Mouse (Mus musculus): ENCODE results near the gene Cela1.
A peak's percentile ranks its signal among the peaks of the same experiment; 100 is the strongest.

The Cela1 gene

GRCm38 (mm10) chr15:100670004-100670403 lies 17.7 kb downstream of the Cela1 start:
- no peak for DNase-seq (ENCODE audit: low spot score)

GRCm38 (mm10) chr15:100669337-100669736 lies 18.4 kb downstream of the Cela1 start, which contains the start of gene Bin2:
TSS of gene Bin2 (minus strand) at chr15:100669553.
- DNase-seq (ENCODE audit: low spot score), result no peak

GRCm38 (mm10) chr15:100667871-100668545 lies 19.7 kb downstream of the Cela1 start:
- DNase-seq (ENCODE audit: low spot score), result no peak

- no peak for DNase-seq (ENCODE audit: low spot score)
Observed at GRCm38 (mm10) chr15:100667420-100667819, 20.3 kb downstream of the Cela1 start.

GRCm38 (mm10) chr15:100666851-100667250 lies 20.9 kb downstream of the Cela1 start:
- no peak for DNase-seq (ENCODE audit: low spot score)

GRCm38 (mm10) chr15:100666219-100666696 lies 21.5 kb downstream of the Cela1 start:
- no peak for DNase-seq (ENCODE audit: low spot score)

GRCm38 (mm10) chr15:100665411-100666218 lies 22.1 kb downstream of the Cela1 start:
- DNase-seq (ENCODE audit: low spot score), result no peak

GRCm38 (mm10) chr15:100664813-100665274 lies 22.9 kb downstream of the Cela1 start:
- no peak for DNase-seq (ENCODE audit: low spot score)

- DNase-seq (ENCODE audit: low spot score), result no peak
Observed at GRCm38 (mm10) chr15:100660805-100661204, 26.9 kb downstream of the Cela1 start.

- peak; percentile 42 for DNase-seq (ENCODE audit: low spot score)
Observed at GRCm38 (mm10) chr15:100660306-100660705, 27.4 kb downstream of the Cela1 start.

- DNase-seq (ENCODE audit: low spot score), result no peak
Observed at GRCm38 (mm10) chr15:100655201-100655600, 32.5 kb downstream of the Cela1 start.

GRCm38 (mm10) chr15:100654271-100654670 lies 33.5 kb downstream of the Cela1 start:
- no peak for DNase-seq (ENCODE audit: low spot score)

GRCm38 (mm10) chr15:100651610-100652009 lies 36.1 kb downstream of the Cela1 start:
- no peak for DNase-seq (ENCODE audit: low spot score)

- no peak for DNase-seq (ENCODE audit: low spot score)
Observed at GRCm38 (mm10) chr15:100650111-100650510, 37.6 kb downstream of the Cela1 start.

GRCm38 (mm10) chr15:100646161-100646560 lies 41.6 kb downstream of the Cela1 start:
- DNase-seq (ENCODE audit: low spot score), result no peak

- no peak for DNase-seq (ENCODE audit: low spot score)
Observed at GRCm38 (mm10) chr15:100642451-100642850, 45.3 kb downstream of the Cela1 start.

GRCm38 (mm10) chr15:100641226-100641810 lies 46.4 kb downstream of the Cela1 start:
- no peak for DNase-seq (ENCODE audit: low spot score)

GRCm38 (mm10) chr15:100639972-100640750 lies 47.6 kb downstream of the Cela1 start:
- DNase-seq (ENCODE audit: low spot score), result no peak

GRCm38 (mm10) chr15:100637661-100638060 lies 50.1 kb downstream of the Cela1 start:
- no peak for DNase-seq (ENCODE audit: low spot score)

- DNase-seq (ENCODE audit: low spot score), result no peak
Observed at GRCm38 (mm10) chr15:100636700-100637501, 50.8 kb downstream of the Cela1 start, which contains the start of gene Smagp. TSS of gene Smagp (minus strand) at chr15:100636940.
